Mouse (Mus musculus): ENCODE data around the gene Zfp276. TPM values are rescaled to one million over a fixed set of nuclear protein-coding genes. Genes with fewer than 3 reads are reported as not detected.

Zfp276 gene
- polyA plus RNA-seq, 1 experiment from 2014 or later = 5.5 TPM

GRCm38 (mm10) chr8:123308738-123309137 is 54.7 kb downstream of the Zfp276 start:
- Histone ChIP-seq H3K4me2 (ENCODE audit: low read depth, low read length) (no peak overlapping the region), H3K27me3 (ENCODE audit: insufficient read depth, low read length) (no peaks in the 10 kb centered on the region), H3K4me3 (ENCODE audit: low read depth, low read length) (no peak overlapping the region), H3K36me3 (replicated peaks; ENCODE audit: insufficient read depth, low read length) (peaks cover 12% of the 10 kb centered on the region), H3K27ac (ENCODE audit: low read depth) (no peak overlapping the region), H3K9ac (replicated peaks) (no peak overlapping the region), H3K4me1 (ENCODE audit: insufficient read depth) (no peaks in the 10 kb centered on the region), H3K9me3 (ENCODE audit: low read length) (no peaks in the 10 kb centered on the region)
- TF ChIP-seq EP300 (IDR thresholded peaks at IDR 0.05; ENCODE audit: low read depth) = no peak
- TF ChIP-seq CTCF (IDR thresholded peaks at IDR 0.05; ENCODE audit: low read depth) = 0 out of 2 replicates have a peak, but pooled peaks have one; percentile 5
- WGBS (ENCODE audit: insufficient replicate concordance) = 64% methylated on average over 4 of the region's 4 CpGs
- no peak for DNase-seq
- no peak for ATAC-seq

GRCm38 (mm10) chr8:123317781-123318466 is 63.9 kb downstream of the Zfp276 start:
- TF ChIP-seq CTCF (IDR thresholded peaks at IDR 0.05; ENCODE audit: low read depth) = no peak
- no peak for TF ChIP-seq EP300 (IDR thresholded peaks at IDR 0.05; ENCODE audit: low read depth)
- Histone ChIP-seq H3K9me3 (ENCODE audit: low read length) (no peaks in the 10 kb centered on the region), H3K4me2 (ENCODE audit: low read depth, low read length) (peak overlapping the region; percentile 97), H3K27ac (ENCODE audit: low read depth) (peak overlapping the region; percentile 49), H3K9ac (replicated peaks) (peak overlapping the region; percentile 81), H3K27me3 (ENCODE audit: insufficient read depth, low read length) (no peaks in the 10 kb centered on the region), H3K36me3 (replicated peaks; ENCODE audit: insufficient read depth, low read length) (no peaks in the 10 kb centered on the region), H3K4me3 (ENCODE audit: low read depth, low read length) (peak overlapping the region; percentile 77), H3K4me1 (ENCODE audit: insufficient read depth) (peaks cover 14% of the 10 kb centered on the region)
- ATAC-seq = peak; percentile 78
- no peak for DNase-seq
- WGBS (ENCODE audit: insufficient replicate concordance) = 5% methylated on average over 21 of the region's 21 CpGs

- Histone ChIP-seq H3K4me1 (ENCODE audit: insufficient read depth) (peaks cover 14% of the 10 kb centered on the region), H3K27me3 (ENCODE audit: insufficient read depth, low read length) (0 out of 2 replicates have a peak, but pooled peaks cover 3% of the 10 kb centered on the region), H3K27ac (ENCODE audit: low read depth) (peak within 1 kb of the TSS; percentile 49), H3K9ac (replicated peaks) (peak within 1 kb of the TSS; percentile 81), H3K4me3 (ENCODE audit: low read depth, low read length) (peak within 1 kb of the TSS; percentile 77), H3K36me3 (replicated peaks; ENCODE audit: insufficient read depth, low read length) (no peaks in the 10 kb centered on the region), H3K9me3 (ENCODE audit: low read length) (no peaks in the 10 kb centered on the region), H3K4me2 (ENCODE audit: low read depth, low read length) (peak within 1 kb of the TSS; percentile 97)
- WGBS (ENCODE audit: insufficient replicate concordance) = 3% methylated on average over 24 of the region's 24 CpGs
- ATAC-seq = peak; percentile 99
- peak; percentile 98 for DNase-seq
- TF ChIP-seq CTCF (IDR thresholded peaks at IDR 0.05; ENCODE audit: low read depth) (peak; percentile 52), EP300 (IDR thresholded peaks at IDR 0.05; ENCODE audit: low read depth) (no peak)
These were observed 64.5 kb downstream of the Zfp276 start, which contains the start of gene Fanca for GRCm38 (mm10) chr8:123318467-123318911. Gene Fanca, minus strand, starts transcription at chr8:123318576.

Other genes with a start within 250 kb of the Zfp276 start
- 21.2 and 21.9 TPM in 2 replicates for gene Ankrd11, start 211.9 kb upstream of the Zfp276 start, polyA plus RNA-seq (2015; fragmentation: Nextera tagmentation; extraction: Ambion mirVana)
- 16.9 and 18.3 TPM in 2 replicates for gene Spg7, start 191.3 kb upstream of the Zfp276 start, polyA plus RNA-seq (2015; fragmentation: Nextera tagmentation; extraction: Ambion mirVana)
- 811 and 871 TPM in 2 replicates for gene Rpl13, start 151.8 kb upstream of the Zfp276 start, polyA plus RNA-seq (2015; fragmentation: Nextera tagmentation; extraction: Ambion mirVana)
- gene Cpne7, start 136.8 kb upstream of the Zfp276 start, polyA plus RNA-seq (2015; fragmentation: Nextera tagmentation; extraction: Ambion mirVana) = 0.06 TPM in 2 replicates
- gene Sult5a1, start 95.9 kb upstream of the Zfp276 start, polyA plus RNA-seq (2015; fragmentation: Nextera tagmentation; extraction: Ambion mirVana) = 2.4 and 4.0 TPM in 2 replicates
- gene Dpep1, start 68.0 kb upstream of the Zfp276 start, polyA plus RNA-seq (2015; fragmentation: Nextera tagmentation; extraction: Ambion mirVana) = 0.99 and 1.2 TPM in 2 replicates
- 57.5 and 60.0 TPM in 2 replicates for gene Chmp1a, start 41.4 kb upstream of the Zfp276 start, polyA plus RNA-seq (2015; fragmentation: Nextera tagmentation; extraction: Ambion mirVana)
- gene Spata33, start 41.4 kb upstream of the Zfp276 start, polyA plus RNA-seq (2015; fragmentation: Nextera tagmentation; extraction: Ambion mirVana) = 0.32 and 0.66 TPM in 2 replicates
- 8.7 TPM in 2 replicates for gene Cdk10, start 29.4 kb upstream of the Zfp276 start, polyA plus RNA-seq (2015; fragmentation: Nextera tagmentation; extraction: Ambion mirVana)
- 4.2 and 6.6 TPM in 2 replicates for gene Spata2l, start 18.0 kb upstream of the Zfp276 start, polyA plus RNA-seq (2015; fragmentation: Nextera tagmentation; extraction: Ambion mirVana)
- gene Vps9d1, start 153 bp downstream of the Zfp276 start, polyA plus RNA-seq (2015; fragmentation: Nextera tagmentation; extraction: Ambion mirVana) = 3.9 and 4.5 TPM in 2 replicates
- gene Fanca, start 64.4 kb downstream of the Zfp276 start, polyA plus RNA-seq (2015; fragmentation: Nextera tagmentation; extraction: Ambion mirVana) = 6.3 TPM in 2 replicates
- gene Spire2, start 78.5 kb downstream of the Zfp276 start, polyA plus RNA-seq (2015; fragmentation: Nextera tagmentation; extraction: Ambion mirVana) = 0.80 and 1.1 TPM in 2 replicates
- gene Tcf25, start 119.6 kb downstream of the Zfp276 start, polyA plus RNA-seq (2015; fragmentation: Nextera tagmentation; extraction: Ambion mirVana) = 54.1 and 54.9 TPM in 2 replicates
- not detected in 2 replicates for gene Mc1r, start 152.9 kb downstream of the Zfp276 start, polyA plus RNA-seq (2015; fragmentation: Nextera tagmentation; extraction: Ambion mirVana)
- 0.20 and 0.24 TPM in 2 replicates for gene Tubb3, start 157.2 kb downstream of the Zfp276 start, polyA plus RNA-seq (2015; fragmentation: Nextera tagmentation; extraction: Ambion mirVana)
- 10.1 and 11.6 TPM in 2 replicates for gene Def8, start 169.3 kb downstream of the Zfp276 start, polyA plus RNA-seq (2015; fragmentation: Nextera tagmentation; extraction: Ambion mirVana)
- 22.0 and 24.3 TPM in 2 replicates for gene Afg3l1, start 223.7 kb downstream of the Zfp276 start, polyA plus RNA-seq (2015; fragmentation: Nextera tagmentation; extraction: Ambion mirVana)

All from liver, postnatal 0 days (tissue).